Mouse (Mus musculus) neural tube, embryonic 12.5 days (tissue): ENCODE measurements at regions not wholly inside any gene's neighbourhood (a gene's known extent, or its start where the extent isn't known, plus 50 kb on each side); places are given as distances from the start of the nearest gene placed in this dataset.

ENCODE experiments used
- ATAC-seq: fragments of 200-750 bp; cut with Nextera tagmentation; 2 replicates; pipeline ENCODE4 v1.8.0; 2017; ENCODE audit warnings: low read depth, mild to moderate bottlenecking, moderate TSS enrichment, moderate library complexity; ENCODE audit not compliant: low FRiP score
- H3K27ac ChIP-seq: fragments of 300-500 bp; sonication (generic); 2 replicates; pipeline ENCODE4 v1.5.1; 2016
- H3K27me3 ChIP-seq: fragments of 300-500 bp; sonication (generic); replicated peaks from 2 replicates; pipeline ENCODE4 v1.6.1; 2016; ENCODE audit warnings: mild to moderate bottlenecking
- H3K36me3 ChIP-seq: fragments of 300-500 bp; sonication (generic); 2 replicates; pipeline ENCODE4 v1.6.1; 2016; ENCODE audit warnings: mild to moderate bottlenecking
- H3K4me1 ChIP-seq: fragments of 300-500 bp; sonication (generic); 2 replicates; pipeline ENCODE4 v1.6.1; 2016
- H3K4me2 ChIP-seq: fragments of 300-500 bp; sonication (generic); replicated peaks from 2 replicates; pipeline ENCODE4 v1.6.1; 2016; ENCODE audit warnings: mild to moderate bottlenecking
- H3K4me3 ChIP-seq: fragments of 300-500 bp; sonication (generic); 2 replicates; pipeline ENCODE4 v1.5.1; 2016
- H3K9ac ChIP-seq: fragments of 300-500 bp; sonication (generic); 2 replicates; pipeline ENCODE4 v1.6.1; 2016; ENCODE audit warnings: mild to moderate bottlenecking
- H3K9me3 ChIP-seq: fragments of 300-500 bp; sonication (generic); 2 replicates; pipeline ENCODE4 v1.6.1; 2016; ENCODE audit warnings: mild to moderate bottlenecking
- WGBS: fragments of 180-500 bp; shearing (Covaris S2); methylation state at CpG from one replicate; pipeline ENCODE4 v1.1.7; 2016; 5-methylcytosine and 5-hydroxymethylcytosine counted together

GRCm38 (mm10) chr6:70714239-70714638, 77.8 kb downstream of the Rpia start:
- H3K27ac ChIP-seq, result no peak overlapping the region
- H3K4me3 ChIP-seq, result no peak overlapping the region
- H3K36me3 ChIP-seq, result no peaks in the 10 kb centered on the region
- H3K9me3 ChIP-seq, result no peaks in the 10 kb centered on the region
- H3K4me1 ChIP-seq, result no peaks in the 10 kb centered on the region
- H3K9ac ChIP-seq, result no peak overlapping the region
- H3K4me2 ChIP-seq, result peak overlapping the region; percentile 51
- 22% methylated on average over 6 of the region's 6 CpGs for WGBS
- ATAC-seq, result peak; percentile 8; the same call in 1 of the 2 replicates
- no peaks in the 10 kb centered on the region for H3K27me3 ChIP-seq

- H3K27me3 ChIP-seq, result no peaks in the 10 kb centered on the region
- H3K36me3 ChIP-seq, result no peaks in the 10 kb centered on the region
- peak; percentile 23; the same call in 1 of the 2 replicates for ATAC-seq
- H3K9me3 ChIP-seq, result no peaks in the 10 kb centered on the region
- no peak overlapping the region for H3K4me3 ChIP-seq
- H3K4me1 ChIP-seq, result no peaks in the 10 kb centered on the region
- H3K27ac ChIP-seq, result no peak overlapping the region
- WGBS, result 81% methylated on average over 6 of the region's 6 CpGs
- H3K4me2 ChIP-seq, result no peak overlapping the region
- no peak overlapping the region for H3K9ac ChIP-seq
Measured at GRCm38 (mm10) chr6:70713665-70714064, 78.4 kb downstream of the Rpia start.

GRCm38 (mm10) chr6:70713118-70713517, 78.9 kb downstream of the Rpia start:
- peak; percentile 14; the same call in 1 of the 2 replicates for ATAC-seq
- H3K36me3 ChIP-seq, result no peaks in the 10 kb centered on the region
- H3K9ac ChIP-seq, result no peak overlapping the region
- WGBS, result 46% methylated on average over 7 of the region's 7 CpGs
- no peaks in the 10 kb centered on the region for H3K27me3 ChIP-seq
- no peaks in the 10 kb centered on the region for H3K9me3 ChIP-seq
- no peaks in the 10 kb centered on the region for H3K4me1 ChIP-seq
- H3K4me2 ChIP-seq, result no peak overlapping the region
- H3K4me3 ChIP-seq, result no peak overlapping the region
- no peak overlapping the region for H3K27ac ChIP-seq

- Histone ChIP-seq H3K27me3 (no peaks in the 10 kb centered on the region), H3K4me1 (no peaks in the 10 kb centered on the region), H3K4me3 (no peak overlapping the region), H3K4me2 (no peak overlapping the region), H3K27ac (no peak overlapping the region), H3K9me3 (no peaks in the 10 kb centered on the region), H3K9ac (no peak overlapping the region), H3K36me3 (no peaks in the 10 kb centered on the region)
- peak; percentile 73 for ATAC-seq
- 22% methylated on average over 7 of the region's 7 CpGs for WGBS
Measured at GRCm38 (mm10) chr6:70709338-70710055, 82.5 kb downstream of the Rpia start.

- Histone ChIP-seq H3K36me3 (no peaks in the 10 kb centered on the region), H3K27me3 (no peaks in the 10 kb centered on the region), H3K27ac (no peak overlapping the region), H3K9ac (no peak overlapping the region), H3K4me3 (no peak overlapping the region), H3K4me2 (no peak overlapping the region), H3K9me3 (0 out of 2 replicates have a peak, but pooled peaks cover 8% of the 10 kb centered on the region), H3K4me1 (no peaks in the 10 kb centered on the region)
- WGBS, result 96% methylated on average over 26 of the region's 26 CpGs
- ATAC-seq, result no peak
Measured at GRCm38 (mm10) chr6:70695596-70695995, 96.4 kb downstream of the Rpia start.
